Mouse (Mus musculus): ENCODE measurements at regions not wholly inside any gene's neighbourhood (a gene's known extent, or its start where the extent isn't known, plus 50 kb on each side); places are given as distances from the start of the nearest gene placed in this dataset.

DNA sequence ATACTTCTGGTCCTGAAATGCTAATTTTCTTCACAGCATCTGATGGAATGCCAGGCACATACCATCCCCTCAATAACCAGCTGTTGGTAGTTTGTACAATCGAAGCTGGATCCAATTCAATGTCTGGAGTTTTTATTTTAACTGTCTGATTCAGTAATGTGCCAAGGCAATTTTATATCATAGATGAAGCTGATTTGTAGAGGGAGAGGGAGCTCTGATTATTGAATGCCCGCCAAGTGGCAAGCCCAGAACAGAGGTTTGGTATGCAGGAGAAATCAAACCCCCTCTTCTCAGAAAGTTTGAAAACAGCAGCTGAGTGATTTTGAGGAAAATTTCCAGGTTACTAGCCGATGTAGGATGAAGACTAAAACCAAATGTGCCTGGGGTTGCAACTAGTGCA, 218.3 kb upstream of the Clnk start:
- TF ChIP-seq CTCF (IDR thresholded peaks at IDR 0.05; ENCODE audit: control insufficient read depth, insufficient read depth, insufficient replicate concordance, low read depth, low read length) = no peak
- TF ChIP-seq POLR2A (IDR thresholded peaks at IDR 0.05; ENCODE audit: control insufficient read depth, low read depth, low read length) = no peak
